Mouse (Mus musculus) heart, embryonic 11.5 days (tissue): ENCODE results near the gene Rsu1. TPM values are rescaled to one million over a fixed set of nuclear protein-coding genes. Genes with fewer than 3 reads are reported as not detected.

ENCODE experiments used
- ATAC-seq: fragments of 200-750 bp; cut with Nextera tagmentation; replicated peaks from 2 replicates; pipeline ENCODE4 v1.8.0; 2017; ENCODE audit warnings: moderate library complexity; ENCODE audit not compliant: insufficient number of reproducible peaks, low FRiP score, low TSS enrichment
- H3K27ac ChIP-seq: fragments of 300-500 bp; sonication (generic); 2 replicates; pipeline ENCODE4 v1.5.1; 2014; ENCODE audit warnings: mild to moderate bottlenecking, low read depth, low read length
- H3K27me3 ChIP-seq: fragments of 300-500 bp; sonication (generic); 2 replicates; pipeline ENCODE4 v1.6.1; 2014; ENCODE audit warnings: mild to moderate bottlenecking, low read length, mixed read lengths; ENCODE audit not compliant: control insufficient read depth, insufficient read depth
- H3K36me3 ChIP-seq: fragments of 300-500 bp; sonication (generic); 2 replicates; pipeline ENCODE4 v1.6.1; 2014; ENCODE audit warnings: mild to moderate bottlenecking, low read length, moderate library complexity, mixed read lengths; ENCODE audit not compliant: control insufficient read depth, insufficient read depth
- H3K4me1 ChIP-seq: fragments of 300-500 bp; sonication (generic); 2 replicates; pipeline ENCODE4 v1.6.1; 2014; ENCODE audit warnings: low read length; ENCODE audit not compliant: control insufficient read depth, insufficient read depth
- H3K4me2 ChIP-seq: fragments of 300-500 bp; sonication (generic); 2 replicates; pipeline ENCODE4 v1.6.1; 2014; ENCODE audit warnings: mild to moderate bottlenecking, moderate library complexity
- H3K4me3 ChIP-seq: fragments of 300-500 bp; sonication (generic); 2 replicates; pipeline ENCODE4 v1.5.1; 2014; ENCODE audit warnings: low read depth, low read length
- H3K9ac ChIP-seq: fragments of 300-500 bp; sonication (generic); 2 replicates; pipeline ENCODE4 v1.6.1; 2014; ENCODE audit warnings: mild to moderate bottlenecking, low read depth, low read length, moderate library complexity
- H3K9me3 ChIP-seq: fragments of 300-500 bp; sonication (generic); replicated peaks from 2 replicates; pipeline ENCODE4 v1.6.1; 2016; ENCODE audit warnings: low read length; ENCODE audit not compliant: control insufficient read depth
- WGBS: fragments of 180-500 bp; shearing (Covaris S2); extraction: QIAGEN DNeasy Blood & Tissue Kit; methylation state at CpG from one replicate; pipeline ENCODE4 v1.1.7; 2014; ENCODE audit not compliant: insufficient replicate concordance; 5-methylcytosine and 5-hydroxymethylcytosine counted together
- polyA plus RNA-seq: library from polyadenylated mRNA; unstranded; fragments of >200 nt; fragmentation: Nextera tagmentation; extraction: Ambion mirVana; gene quantifications from 2 replicates; pipeline ENCODE4 v1.2.1, GENCODE M21; 2014

The Rsu1 gene
- polyA plus RNA-seq, 1 experiment from 2014 or later: 147 TPM

- 83% methylated on average over 6 of the region's 6 CpGs for WGBS
- Histone ChIP-seq H3K27me3 (no peaks in the 10 kb centered on the region), H3K27ac (no peak overlapping the region), H3K9ac (no peak overlapping the region), H3K9me3 (no peaks in the 10 kb centered on the region), H3K4me2 (no peak overlapping the region), H3K4me3 (no peak overlapping the region), H3K36me3 (0 out of 2 replicates have a peak, but pooled peaks cover 2% of the 10 kb centered on the region), H3K4me1 (no peaks in the 10 kb centered on the region)
- ATAC-seq: no peak
These were observed 53.1 kb downstream of the Rsu1 start for GRCm38 (mm10) chr2:13218112-13218511.

- no peak overlapping the region for H3K27ac ChIP-seq
- WGBS: 84% methylated on average over 2 of the region's 2 CpGs
- H3K9ac ChIP-seq: no peak overlapping the region
- H3K27me3 ChIP-seq: no peaks in the 10 kb centered on the region
- no peak overlapping the region for H3K4me3 ChIP-seq
- ATAC-seq: no peak
- no peaks in the 10 kb centered on the region for H3K9me3 ChIP-seq
- H3K4me2 ChIP-seq: no peak overlapping the region
- no peaks in the 10 kb centered on the region; the same call in 1 of the 2 replicates for H3K36me3 ChIP-seq
- no peaks in the 10 kb centered on the region for H3K4me1 ChIP-seq
These were observed 64.4 kb downstream of the Rsu1 start for GRCm38 (mm10) chr2:13206825-13207224.

GRCm38 (mm10) chr2:13206367-13206766 is 64.8 kb downstream of the Rsu1 start:
- 56% methylated on average over 8 of the region's 8 CpGs for WGBS
- ATAC-seq: no peak
- Histone ChIP-seq H3K4me1 (no peaks in the 10 kb centered on the region), H3K9me3 (no peaks in the 10 kb centered on the region), H3K36me3 (no peaks in the 10 kb centered on the region; the same call in 1 of the 2 replicates), H3K9ac (no peak overlapping the region), H3K27me3 (no peaks in the 10 kb centered on the region), H3K4me2 (no peak overlapping the region), H3K27ac (no peak overlapping the region), H3K4me3 (no peak overlapping the region)

DNA sequence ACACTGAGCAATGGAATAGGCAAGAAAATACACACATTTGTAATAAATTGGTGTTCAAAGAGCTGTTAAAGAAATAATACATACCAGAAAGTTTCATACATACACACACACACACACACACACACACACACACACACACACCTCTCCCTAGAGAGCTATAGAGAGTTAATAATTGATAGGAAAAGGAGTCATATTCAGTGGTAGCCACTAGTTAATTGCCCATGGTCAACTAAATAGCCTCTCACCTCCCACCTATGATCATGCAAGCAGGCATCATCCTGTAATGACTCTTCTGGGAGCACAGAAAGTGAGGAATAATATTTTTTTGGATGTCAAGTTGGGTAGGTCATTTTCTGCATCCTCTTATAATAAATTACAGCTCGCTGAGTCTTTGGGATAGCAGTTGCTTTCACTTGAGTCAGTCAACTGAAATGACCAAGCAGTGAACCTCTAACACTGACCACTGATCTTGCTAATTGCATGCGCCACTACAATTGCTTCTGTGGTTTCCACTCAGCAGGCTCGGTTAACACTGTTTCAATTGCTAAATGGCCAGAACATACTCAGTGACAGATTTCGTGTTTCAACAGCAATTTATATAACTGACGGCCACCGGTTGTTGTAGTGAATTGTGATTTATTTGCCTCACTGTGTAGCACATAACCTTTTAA is 68.3 kb downstream of the Rsu1 start:
- Histone ChIP-seq H3K4me1 (no peaks in the 10 kb centered on the region), H3K27me3 (no peaks in the 10 kb centered on the region), H3K4me2 (no peak overlapping the region), H3K36me3 (no peaks in the 10 kb centered on the region), H3K9ac (no peak overlapping the region), H3K9me3 (no peaks in the 10 kb centered on the region), H3K27ac (no peak overlapping the region), H3K4me3 (no peak overlapping the region)
- 85% methylated on average over 6 of the region's 6 CpGs for WGBS
- no peak for ATAC-seq

DNA sequence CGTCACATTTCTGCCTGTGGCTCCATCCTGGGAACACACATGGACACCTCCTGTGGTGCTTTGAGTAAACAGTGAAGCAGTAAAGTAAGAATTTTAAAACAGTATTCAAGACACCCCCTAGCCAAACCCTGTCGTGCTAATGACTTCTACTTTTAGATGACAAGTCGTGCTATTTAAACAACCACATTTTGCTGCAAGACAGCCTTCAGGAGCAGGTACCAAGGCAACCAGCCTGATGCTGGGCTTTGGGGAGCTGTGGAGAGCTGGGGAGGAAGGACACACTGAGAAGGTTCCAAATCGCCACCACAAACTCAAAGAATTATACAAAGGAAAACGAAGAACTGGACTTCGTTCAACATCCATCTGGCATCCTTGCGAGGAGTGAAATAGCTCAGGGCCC is 71.5 kb downstream of the Rsu1 start:
- Histone ChIP-seq H3K27ac (no peak overlapping the region), H3K36me3 (no peaks in the 10 kb centered on the region), H3K9ac (no peak overlapping the region), H3K27me3 (no peaks in the 10 kb centered on the region), H3K4me3 (no peak overlapping the region), H3K4me2 (no peak overlapping the region), H3K4me1 (no peaks in the 10 kb centered on the region), H3K9me3 (no peaks in the 10 kb centered on the region)
- WGBS: 83% methylated on average over 7 of the region's 7 CpGs
- ATAC-seq: no peak

GRCm38 (mm10) chr2:13199033-13199432 is 72.2 kb downstream of the Rsu1 start:
- Histone ChIP-seq H3K27me3 (no peaks in the 10 kb centered on the region), H3K36me3 (no peaks in the 10 kb centered on the region), H3K4me2 (no peak overlapping the region), H3K4me3 (no peak overlapping the region), H3K9ac (no peak overlapping the region), H3K4me1 (no peaks in the 10 kb centered on the region), H3K9me3 (no peaks in the 10 kb centered on the region), H3K27ac (no peak overlapping the region)
- no peak for ATAC-seq
- WGBS: 68% methylated on average over 2 of the region's 2 CpGs

DNA sequence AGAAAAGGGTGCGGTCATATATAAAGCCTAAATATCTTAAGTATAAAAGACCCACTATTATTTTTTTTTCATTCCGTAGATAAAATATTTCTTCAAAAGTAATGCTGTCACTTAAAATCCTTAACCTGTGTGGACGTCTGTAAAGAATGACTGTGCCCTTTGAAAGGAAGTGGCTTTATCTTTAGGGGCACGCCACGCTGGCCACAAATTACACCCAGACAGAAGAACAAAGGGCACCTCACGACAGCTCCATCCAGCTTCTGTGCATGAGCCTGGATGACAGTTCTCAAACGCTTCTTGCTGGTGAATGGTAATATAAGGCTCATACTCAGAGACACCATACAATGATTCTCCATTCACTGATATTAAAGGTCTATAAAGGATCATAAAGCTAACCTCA is 75.7 kb downstream of the Rsu1 start:
- H3K27me3 ChIP-seq: no peaks in the 10 kb centered on the region
- no peak overlapping the region for H3K9ac ChIP-seq
- no peak for ATAC-seq
- no peak overlapping the region for H3K4me2 ChIP-seq
- 60% methylated on average over 7 of the region's 7 CpGs for WGBS
- H3K4me3 ChIP-seq: no peak overlapping the region
- H3K4me1 ChIP-seq: no peaks in the 10 kb centered on the region
- H3K9me3 ChIP-seq: no peaks in the 10 kb centered on the region
- no peak overlapping the region for H3K27ac ChIP-seq
- H3K36me3 ChIP-seq: no peaks in the 10 kb centered on the region

DNA sequence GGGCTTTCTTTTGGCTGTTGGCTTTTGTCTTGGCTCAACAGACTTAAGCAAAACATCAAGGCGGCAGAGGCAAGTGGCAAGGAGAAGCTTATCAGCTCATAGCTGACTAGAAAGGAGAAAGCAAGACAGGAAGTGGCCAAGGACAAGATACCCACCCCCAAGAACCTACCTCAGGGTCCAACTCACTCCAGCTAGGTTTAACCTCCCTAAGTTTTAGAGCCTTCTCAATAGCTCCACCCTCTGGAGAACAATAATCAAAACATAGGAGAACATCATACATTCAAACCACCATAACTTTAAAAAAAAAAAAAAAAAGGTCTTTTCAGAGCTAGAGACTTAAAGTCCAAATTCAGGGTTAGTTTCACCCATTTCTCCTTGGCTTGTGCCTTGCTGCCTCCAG is 79.1 kb downstream of the Rsu1 start:
- H3K4me1 ChIP-seq: no peaks in the 10 kb centered on the region
- no peak for ATAC-seq
- H3K36me3 ChIP-seq: no peaks in the 10 kb centered on the region
- 56% methylated on average over 1 of the region's 1 CpGs for WGBS
- H3K9me3 ChIP-seq: no peaks in the 10 kb centered on the region
- no peak overlapping the region for H3K4me2 ChIP-seq
- no peak overlapping the region for H3K27ac ChIP-seq
- no peak overlapping the region for H3K9ac ChIP-seq
- no peaks in the 10 kb centered on the region for H3K27me3 ChIP-seq
- H3K4me3 ChIP-seq: no peak overlapping the region

GRCm38 (mm10) chr2:13190767-13191166 is 80.4 kb downstream of the Rsu1 start:
- Histone ChIP-seq H3K4me1 (no peaks in the 10 kb centered on the region), H3K9ac (no peak overlapping the region)
- 86% methylated on average over 4 of the region's 4 CpGs for WGBS

More at GRCm38 (mm10) chr2:13190767-13191166, 80.4 kb downstream of the Rsu1 start:
- ATAC-seq: no peak
- Histone ChIP-seq H3K27ac (no peak overlapping the region), H3K27me3 (no peaks in the 10 kb centered on the region), H3K4me3 (no peak overlapping the region), H3K4me2 (no peak overlapping the region), H3K9me3 (no peaks in the 10 kb centered on the region), H3K36me3 (no peaks in the 10 kb centered on the region)
